Mouse (Mus musculus) cerebellum, postnatal 14 days (tissue): ENCODE data around the gene Rpl14.

Experiments used
- DNase-seq, 2 experiments: peaks; one replicate each; pipeline ENCODE4 v3.0.0; 2021; ENCODE audit warnings: mixed read lengths in 2 of 2

Rpl14 gene

DNA sequence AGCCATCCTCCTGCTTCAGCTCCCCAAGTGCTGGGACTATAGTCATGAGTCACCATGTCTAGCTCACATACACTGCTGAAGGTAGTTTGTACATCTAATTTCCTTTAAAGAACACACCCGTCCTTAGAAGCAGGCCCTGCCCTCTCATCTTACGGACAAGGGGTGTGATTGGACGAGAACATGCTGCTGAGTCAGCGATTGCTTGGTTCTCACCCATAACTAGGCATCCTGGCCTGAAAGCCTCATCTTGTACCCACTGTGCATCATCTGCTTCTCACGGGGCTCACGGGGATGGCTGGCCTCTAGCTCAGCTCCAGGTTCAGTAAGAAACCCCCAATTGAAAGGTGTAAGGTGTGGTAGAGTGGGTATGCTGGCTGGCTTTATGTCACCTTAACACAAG lies 42.8 kb downstream of the Rpl14 start:
- no peak for DNase-seq

DNA sequence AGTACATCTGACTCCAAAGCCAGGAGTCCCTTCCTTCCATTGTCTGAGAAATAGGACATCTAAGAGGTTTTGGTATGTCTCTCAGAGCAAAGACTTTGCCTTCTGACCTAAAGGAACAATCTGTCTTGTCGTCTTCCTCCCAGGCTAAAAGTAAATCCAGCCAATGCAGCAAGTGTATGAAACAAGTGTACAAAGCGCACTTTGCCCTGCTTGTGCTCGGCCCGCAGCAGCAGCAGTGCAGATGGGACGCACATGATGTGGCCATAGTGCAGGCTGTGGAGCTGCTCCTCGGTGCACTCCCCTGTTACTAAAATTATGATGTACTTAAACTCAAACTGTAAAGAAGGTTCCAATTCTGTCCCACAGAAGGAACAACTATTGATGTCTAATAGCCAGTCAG lies 46.9 kb downstream of the Rpl14 start:
- no peak for DNase-seq

DNA sequence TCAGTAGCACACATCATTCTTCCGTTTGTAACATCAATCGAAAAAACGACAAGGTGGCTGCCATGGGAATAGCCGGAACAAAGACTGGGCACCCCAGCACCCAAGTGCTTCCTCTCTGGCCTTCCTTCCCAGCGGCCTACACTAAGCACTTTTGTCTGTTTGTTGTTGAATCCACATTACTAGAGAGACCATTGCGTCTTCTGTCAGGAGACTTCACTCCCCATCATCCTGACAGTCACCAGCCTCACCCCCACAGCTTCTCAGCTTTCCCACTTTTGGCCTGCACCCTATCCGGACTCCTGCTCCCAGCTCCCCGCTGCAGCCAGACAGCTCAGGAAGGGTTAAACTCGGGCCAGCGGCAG lies 48.1 kb downstream of the Rpl14 start:
- DNase-seq = no peak

DNA sequence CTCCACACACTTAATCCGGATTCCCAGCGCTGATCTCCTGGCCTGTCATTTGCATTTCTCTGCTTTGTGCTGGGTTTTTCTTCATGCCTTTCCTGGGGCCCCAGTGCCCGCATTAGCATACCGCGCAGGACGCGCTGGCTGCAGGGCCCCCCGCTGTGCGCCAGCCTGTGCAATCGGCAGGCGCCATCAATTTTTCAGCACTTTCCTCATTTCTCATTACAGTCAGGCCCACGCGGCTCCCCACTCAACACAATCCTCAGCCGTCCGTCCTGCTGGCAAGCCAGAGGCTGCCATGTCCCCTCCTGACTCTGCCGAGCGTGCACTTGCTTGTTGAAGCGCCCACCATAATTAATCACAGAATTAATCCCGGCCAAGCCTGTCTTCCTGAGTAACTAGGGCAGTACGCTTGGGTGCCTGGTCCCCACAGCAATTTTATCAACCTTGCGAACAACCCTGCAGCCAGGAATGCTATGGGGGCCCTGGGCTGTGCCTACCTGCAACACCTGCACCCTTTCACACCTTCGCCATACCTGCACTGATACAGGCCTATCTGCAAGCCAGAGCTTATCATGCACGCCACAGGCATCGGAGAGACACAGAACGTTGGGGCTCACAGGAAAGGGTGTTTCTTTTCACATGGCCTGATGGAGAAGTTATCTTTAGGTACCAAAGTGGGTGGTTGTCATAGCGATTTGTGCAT lies 48.6 kb downstream of the Rpl14 start:
- peak; percentile 79 to 80 for DNase-seq

DNA sequence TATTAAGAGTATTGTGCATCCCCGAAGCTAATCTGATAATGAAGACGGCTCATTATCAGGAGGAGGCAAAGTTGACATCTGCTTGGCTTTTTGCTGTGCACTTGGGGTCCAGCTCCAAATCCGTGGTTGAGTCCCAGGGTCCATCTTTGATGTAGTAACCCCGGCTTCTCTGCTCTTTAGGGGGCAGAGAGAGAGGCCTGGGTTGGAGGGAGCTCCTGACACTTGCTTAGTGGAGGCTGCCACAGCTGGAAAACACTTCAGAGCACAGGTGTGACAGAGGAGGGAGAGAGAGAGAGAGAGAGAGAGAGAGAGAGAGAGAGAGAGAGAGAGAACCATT lies 49.1 kb downstream of the Rpl14 start:
- DNase-seq = no peak
